Mouse (Mus musculus) liver, embryonic 12.5 days (tissue): ENCODE measurements at regions not wholly inside any gene's neighbourhood (a gene's known extent, or its start where the extent isn't known, plus 50 kb on each side); places are given as distances from the start of the nearest gene placed in this dataset.

Experiments
- ATAC-seq: fragments of 200-750 bp; cut with Nextera tagmentation; 2 replicates; pipeline ENCODE4 v1.8.0; 2017; ENCODE audit warnings: moderate number of reproducible peaks, mild to moderate bottlenecking, moderate library complexity
- H3K27ac ChIP-seq: fragments of 300-500 bp; sonication (generic); 2 replicates; pipeline ENCODE4 v1.5.1; 2016; ENCODE audit warnings: mild to moderate bottlenecking
- H3K27me3 ChIP-seq: fragments of 300-500 bp; sonication (generic); replicated peaks from 2 replicates; pipeline ENCODE4 v1.6.1; 2016; ENCODE audit warnings: mild to moderate bottlenecking, moderate library complexity
- H3K36me3 ChIP-seq: fragments of 300-500 bp; sonication (generic); 2 replicates; pipeline ENCODE4 v1.6.1; 2016; ENCODE audit warnings: mild to moderate bottlenecking, moderate library complexity
- H3K4me1 ChIP-seq: fragments of 300-500 bp; sonication (generic); 2 replicates; pipeline ENCODE4 v1.6.1; 2016
- H3K4me2 ChIP-seq: fragments of 300-500 bp; sonication (generic); 2 replicates; pipeline ENCODE4 v1.6.1; 2016; ENCODE audit warnings: mild to moderate bottlenecking, moderate library complexity
- H3K4me3 ChIP-seq: fragments of 300-500 bp; sonication (generic); 2 replicates; pipeline ENCODE4 v1.5.1; 2016; ENCODE audit warnings: mild to moderate bottlenecking, moderate library complexity
- H3K9ac ChIP-seq: fragments of 300-500 bp; sonication (generic); 2 replicates; pipeline ENCODE4 v1.6.1; 2016; ENCODE audit warnings: mild to moderate bottlenecking, moderate library complexity
- H3K9me3 ChIP-seq: fragments of 300-500 bp; sonication (generic); replicated peaks from 2 replicates; pipeline ENCODE4 v1.6.1; 2016; ENCODE audit warnings: mild to moderate bottlenecking, moderate library complexity
- WGBS: fragments of 180-500 bp; shearing (Covaris S2); methylation state at CpG from one replicate; pipeline ENCODE4 v1.1.7; 2016; ENCODE audit not compliant: insufficient replicate concordance; 5-methylcytosine and 5-hydroxymethylcytosine counted together

GRCm38 (mm10) chr10:25118674-25119670 lies 188.7 kb downstream of the Akap7 start:
- peak overlapping the region; percentile 64 for H3K27ac ChIP-seq
- WGBS = 12% methylated on average over 17 of the region's 17 CpGs
- peaks cover 38% of the 10 kb centered on the region for H3K4me1 ChIP-seq
- H3K4me3 ChIP-seq = peak overlapping the region; percentile 31
- peak overlapping the region; percentile 62 for H3K4me2 ChIP-seq
- peak; percentile 91 for ATAC-seq
- no peaks in the 10 kb centered on the region for H3K9me3 ChIP-seq
- H3K9ac ChIP-seq = no peak overlapping the region
- H3K36me3 ChIP-seq = no peaks in the 10 kb centered on the region
- no peaks in the 10 kb centered on the region for H3K27me3 ChIP-seq

DNA sequence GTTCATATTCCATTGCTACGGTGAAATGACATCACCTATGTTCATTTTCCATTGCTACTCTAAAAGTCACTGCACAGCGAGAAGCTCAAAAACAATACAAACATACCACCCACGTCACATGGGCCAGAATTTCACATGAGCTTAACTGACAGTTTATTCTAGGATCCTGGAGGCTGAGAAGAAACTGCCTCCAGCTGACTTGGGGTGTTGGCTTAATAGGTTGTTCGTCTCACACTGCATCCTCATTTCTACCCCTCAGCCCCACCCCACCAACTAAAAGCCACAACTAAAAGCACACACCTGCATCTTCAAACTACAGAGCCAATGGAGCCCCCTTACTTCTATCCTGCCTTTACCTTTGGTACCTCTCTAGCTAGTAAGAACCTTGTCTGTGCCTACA lies 187.0 kb upstream of the Arg1 start:
- Histone ChIP-seq H3K27me3 (no peaks in the 10 kb centered on the region), H3K27ac (no peak overlapping the region), H3K4me1 (peaks cover 21% of the 10 kb centered on the region), H3K36me3 (no peaks in the 10 kb centered on the region), H3K4me2 (no peak overlapping the region), H3K9me3 (no peaks in the 10 kb centered on the region), H3K9ac (no peak overlapping the region), H3K4me3 (no peak overlapping the region)
- 77% methylated on average over 4 of the region's 4 CpGs for WGBS
- no peak for ATAC-seq

DNA sequence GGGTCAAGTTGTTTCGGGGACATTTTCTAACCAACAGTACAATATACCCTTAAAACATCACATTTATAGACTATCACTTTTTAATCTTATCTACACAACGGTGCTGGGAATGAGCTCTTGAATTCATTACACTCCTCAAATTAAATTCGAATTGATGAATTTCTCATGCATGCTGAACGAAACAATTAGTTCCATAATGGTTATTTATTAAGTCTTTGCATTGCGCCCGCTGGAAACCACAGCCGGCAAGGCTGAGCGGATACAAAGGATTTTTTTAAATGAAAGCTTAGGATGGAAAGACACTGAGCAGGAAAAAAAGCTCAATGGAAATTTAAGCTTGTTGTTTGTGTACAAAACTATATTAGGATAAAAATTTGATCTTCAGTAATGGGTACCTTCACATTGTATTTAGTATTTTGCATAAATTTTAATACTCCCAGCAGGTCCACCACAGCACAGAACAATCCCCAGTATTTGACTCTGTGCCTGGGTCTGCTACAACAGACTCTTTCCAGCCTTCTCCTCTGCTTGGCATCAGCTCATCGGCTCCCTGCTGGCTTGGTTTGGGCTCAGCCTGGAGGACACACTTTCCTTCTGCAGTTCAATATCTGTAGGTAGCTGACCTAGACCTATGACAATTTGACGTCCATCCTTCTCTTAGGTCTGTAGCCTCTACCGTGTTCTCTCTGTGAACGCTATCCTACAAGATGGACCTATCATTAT lies 185.3 kb upstream of the Arg1 start:
- 61% methylated on average over 12 of the region's 12 CpGs for WGBS

DNA sequence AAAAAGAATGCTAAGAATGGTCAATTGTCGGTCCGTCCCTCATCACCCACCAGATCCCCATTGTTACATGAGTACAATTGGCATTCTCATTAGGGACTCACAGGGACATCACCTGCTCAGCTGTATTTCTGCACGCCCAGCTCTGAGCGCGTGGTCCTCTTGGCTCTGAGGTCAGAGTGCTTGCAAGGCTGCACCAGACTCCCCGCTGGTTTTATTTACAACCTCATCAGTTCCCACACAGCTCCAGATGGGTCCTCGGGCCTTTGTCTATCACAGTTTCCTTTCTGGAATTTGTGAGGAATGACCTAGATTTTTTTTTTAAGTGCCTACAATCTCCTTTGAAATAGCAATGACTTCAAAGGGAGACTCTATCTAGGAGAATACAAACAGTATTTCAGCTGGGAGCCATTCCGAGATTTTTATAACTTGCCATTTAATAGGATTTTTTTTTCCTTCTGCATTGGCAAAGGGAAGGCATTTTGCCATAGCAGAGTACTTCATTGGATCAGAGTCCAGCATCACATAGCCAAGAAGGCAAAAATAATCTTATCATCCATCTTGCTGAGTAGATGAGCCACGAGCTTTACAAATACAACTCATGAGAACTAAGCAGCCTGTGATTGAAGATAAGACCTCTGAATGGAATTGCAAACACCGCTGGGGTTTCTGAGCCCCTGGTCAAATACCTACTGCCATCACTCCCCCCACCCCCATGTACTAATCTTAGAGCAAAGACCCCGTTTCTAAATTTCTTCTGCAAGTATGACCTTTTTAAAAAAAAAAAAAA lies 184.5 kb upstream of the Arg1 start:
- no peaks in the 10 kb centered on the region for H3K4me1 ChIP-seq
- no peak for ATAC-seq
- WGBS = 31% methylated on average over 11 of the region's 11 CpGs
- no peak overlapping the region for H3K9ac ChIP-seq
- H3K4me3 ChIP-seq = no peak overlapping the region
- no peak overlapping the region for H3K4me2 ChIP-seq
- no peaks in the 10 kb centered on the region for H3K36me3 ChIP-seq
- H3K9me3 ChIP-seq = no peaks in the 10 kb centered on the region
- H3K27ac ChIP-seq = no peak overlapping the region
- no peaks in the 10 kb centered on the region for H3K27me3 ChIP-seq

More for the DNA sequence above, 185.3 kb upstream of the Arg1 start:
- ATAC-seq = no peak
- H3K36me3 ChIP-seq = no peaks in the 10 kb centered on the region
- H3K4me1 ChIP-seq = peaks cover 4% of the 10 kb centered on the region; the same call in 1 of the 2 replicates
- no peaks in the 10 kb centered on the region for H3K27me3 ChIP-seq
- no peak overlapping the region for H3K4me2 ChIP-seq
- no peak overlapping the region for H3K27ac ChIP-seq
- H3K9ac ChIP-seq = no peak overlapping the region
- H3K9me3 ChIP-seq = no peaks in the 10 kb centered on the region
- H3K4me3 ChIP-seq = no peak overlapping the region

- H3K36me3 ChIP-seq = no peaks in the 10 kb centered on the region
- H3K4me1 ChIP-seq = no peaks in the 10 kb centered on the region
- no peaks in the 10 kb centered on the region for H3K9me3 ChIP-seq
- H3K4me3 ChIP-seq = no peak overlapping the region
- ATAC-seq = no peak
- no peak overlapping the region for H3K9ac ChIP-seq
- WGBS = 60% methylated on average over 7 of the region's 7 CpGs
- no peak overlapping the region for H3K27ac ChIP-seq
- H3K4me2 ChIP-seq = no peak overlapping the region
- H3K27me3 ChIP-seq = no peaks in the 10 kb centered on the region
Observed at GRCm38 (mm10) chr10:25111181-25111580, 183.9 kb upstream of the Arg1 start.

DNA sequence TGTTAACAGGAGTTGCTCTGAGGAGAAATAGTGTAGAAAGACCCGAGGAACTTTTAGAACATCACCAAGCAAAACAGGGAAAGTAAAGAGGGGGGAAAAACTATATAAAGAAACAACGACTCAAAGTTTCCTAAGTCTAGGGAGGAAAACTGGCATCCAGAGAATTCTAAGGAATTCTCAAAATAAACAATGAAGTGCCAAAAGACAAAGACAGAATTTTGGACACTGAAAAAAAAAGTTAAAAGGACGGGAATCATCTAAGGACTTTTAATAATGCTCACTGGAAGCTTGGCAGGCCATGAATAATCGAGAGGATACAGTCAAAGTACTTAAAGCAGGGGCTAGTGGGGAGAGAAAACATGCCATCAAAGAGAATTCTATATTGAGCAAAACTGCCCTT lies 170.8 kb upstream of the Arg1 start:
- no peak overlapping the region for H3K4me3 ChIP-seq
- H3K4me1 ChIP-seq = no peaks in the 10 kb centered on the region
- H3K4me2 ChIP-seq = no peak overlapping the region
- H3K9ac ChIP-seq = no peak overlapping the region
- no peaks in the 10 kb centered on the region for H3K36me3 ChIP-seq
- no peak for ATAC-seq
- H3K27me3 ChIP-seq = no peaks in the 10 kb centered on the region
- H3K27ac ChIP-seq = no peak overlapping the region
- 59% methylated on average over 4 of the region's 4 CpGs for WGBS
- H3K9me3 ChIP-seq = no peaks in the 10 kb centered on the region

- no peak overlapping the region for H3K9ac ChIP-seq
- no peak overlapping the region for H3K4me2 ChIP-seq
- WGBS = 65% methylated on average over 4 of the region's 4 CpGs
- H3K27me3 ChIP-seq = no peaks in the 10 kb centered on the region
- peaks cover 5% of the 10 kb centered on the region; the same call in 1 of the 2 replicates for H3K4me1 ChIP-seq
- no peak for ATAC-seq
- H3K36me3 ChIP-seq = no peaks in the 10 kb centered on the region
- H3K9me3 ChIP-seq = no peaks in the 10 kb centered on the region
- H3K27ac ChIP-seq = no peak overlapping the region
- H3K4me3 ChIP-seq = no peak overlapping the region
Observed at GRCm38 (mm10) chr10:25089705-25090386, 162.6 kb upstream of the Arg1 start.

DNA sequence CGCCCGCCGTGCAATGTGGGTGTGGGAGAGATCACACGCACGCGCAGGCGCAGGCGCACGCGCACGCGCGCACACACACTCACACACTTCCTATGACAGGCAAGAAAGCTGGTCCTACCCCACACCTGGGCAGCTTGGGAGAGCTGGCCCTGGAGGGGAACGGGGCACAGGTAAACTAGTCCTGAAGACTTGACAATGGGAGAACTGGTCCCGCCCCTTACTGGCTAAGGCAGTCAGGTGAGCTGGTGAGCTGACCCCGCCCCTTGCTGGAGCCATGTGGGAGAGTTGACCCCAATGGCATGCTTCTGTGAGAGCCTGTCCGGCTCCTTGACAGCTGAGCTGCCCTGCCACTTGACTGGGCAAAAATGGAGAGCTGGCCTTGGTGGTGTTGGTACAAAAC lies 159.5 kb upstream of the Arg1 start:
- no peak overlapping the region for H3K9ac ChIP-seq
- no peak overlapping the region for H3K4me3 ChIP-seq
- peaks cover 5% of the 10 kb centered on the region; the same call in 1 of the 2 replicates for H3K4me1 ChIP-seq
- no peaks in the 10 kb centered on the region for H3K27me3 ChIP-seq
- ATAC-seq = no peak
- no peaks in the 10 kb centered on the region for H3K9me3 ChIP-seq
- WGBS = 91% methylated on average over 17 of the region's 17 CpGs
- no peak overlapping the region for H3K4me2 ChIP-seq
- H3K27ac ChIP-seq = no peak overlapping the region
- H3K36me3 ChIP-seq = no peaks in the 10 kb centered on the region

GRCm38 (mm10) chr10:25082930-25083329 lies 155.6 kb upstream of the Arg1 start:
- Histone ChIP-seq H3K27ac (no peak overlapping the region), H3K9me3 (no peaks in the 10 kb centered on the region), H3K36me3 (no peaks in the 10 kb centered on the region), H3K27me3 (no peaks in the 10 kb centered on the region), H3K4me3 (no peak overlapping the region), H3K9ac (no peak overlapping the region), H3K4me2 (no peak overlapping the region), H3K4me1 (no peaks in the 10 kb centered on the region)
- WGBS = 60% methylated on average over 10 of the region's 10 CpGs
- ATAC-seq = no peak; the same call in 1 of the 2 replicates

DNA sequence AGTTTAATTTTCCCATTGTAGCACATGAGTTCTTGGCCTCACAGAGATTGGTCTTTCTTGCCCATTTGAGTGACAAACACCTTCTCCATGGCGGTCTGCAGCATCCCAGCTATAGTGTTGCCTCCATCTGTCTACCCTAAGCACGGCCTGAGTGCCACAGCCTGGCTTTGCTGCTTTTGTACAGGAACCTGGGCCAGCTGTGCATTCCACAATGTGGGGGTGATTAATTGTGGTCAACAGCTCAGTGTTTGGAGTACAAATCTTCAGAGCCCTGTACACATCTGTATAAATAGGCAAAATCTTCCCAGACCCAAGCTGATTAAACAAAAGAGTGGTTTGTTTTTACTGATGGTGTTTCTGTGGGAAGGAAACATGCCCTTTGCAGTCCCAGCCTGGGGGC lies 145.3 kb upstream of the Arg1 start:
- no peak overlapping the region for H3K4me2 ChIP-seq
- 70% methylated on average over 2 of the region's 2 CpGs for WGBS
- no peaks in the 10 kb centered on the region for H3K27me3 ChIP-seq
- H3K9ac ChIP-seq = no peak overlapping the region
- H3K4me3 ChIP-seq = no peak overlapping the region
- H3K27ac ChIP-seq = no peak overlapping the region
- no peaks in the 10 kb centered on the region for H3K4me1 ChIP-seq
- H3K36me3 ChIP-seq = no peaks in the 10 kb centered on the region
- peaks cover 8% of the 10 kb centered on the region; the same call in 1 of the 2 replicates for H3K9me3 ChIP-seq
- no peak for ATAC-seq

- no peak overlapping the region for H3K9ac ChIP-seq
- ATAC-seq = no peak
- no peaks in the 10 kb centered on the region for H3K4me1 ChIP-seq
- H3K4me2 ChIP-seq = no peak overlapping the region
- no peak overlapping the region for H3K4me3 ChIP-seq
- H3K36me3 ChIP-seq = no peaks in the 10 kb centered on the region
- peaks cover 8% of the 10 kb centered on the region; the same call in 1 of the 2 replicates for H3K9me3 ChIP-seq
- 57% methylated on average over 8 of the region's 8 CpGs for WGBS
- no peak overlapping the region for H3K27ac ChIP-seq
- H3K27me3 ChIP-seq = no peaks in the 10 kb centered on the region
Observed at GRCm38 (mm10) chr10:25068301-25068700, 141.0 kb upstream of the Arg1 start.
